Mouse (Mus musculus) spleen, adult 10 weeks (tissue): ENCODE measurements around the gene Cyyr1. TPM values are rescaled to one million over a fixed set of nuclear protein-coding genes. Genes with fewer than 3 reads are reported as not detected.

ENCODE experiments used
- polyA plus RNA-seq: library from polyadenylated mRNA; stranded (reverse); fragments of 350-450 nt; fragmentation: Illumina TruSeq; extraction: RNeasy Lipid Tissue Mini Kit (QIAGEN cat#74804); gene quantifications from one replicate; pipeline ENCODE4 v1.2.3, GENCODE M21; 2015; ENCODE audit warnings: low replicate concordance; ENCODE audit not compliant: insufficient read depth

The Cyyr1 gene
- 7.5 TPM for polyA plus RNA-seq

DNA sequence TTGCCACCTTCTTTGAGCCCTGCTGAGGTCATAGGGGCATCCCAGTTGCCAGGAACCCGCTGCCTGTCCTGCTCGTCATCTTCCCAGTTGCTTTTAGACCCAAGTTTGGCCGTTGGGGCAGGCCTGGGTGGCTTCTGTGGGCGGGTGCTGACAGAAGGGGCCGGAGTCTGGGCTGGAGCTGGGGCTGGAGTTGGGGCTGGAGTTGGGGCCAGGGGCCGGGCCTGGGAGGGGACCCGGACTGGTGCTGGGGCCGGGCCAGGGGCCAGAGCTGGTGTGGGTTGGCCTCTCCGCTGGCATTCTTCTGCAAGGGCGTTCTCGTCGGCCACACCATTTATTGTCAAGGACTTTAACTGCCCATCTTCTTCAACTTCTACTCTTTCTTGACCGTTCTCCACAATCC, at the start of gene Cyyr1:
Cyyr1 (minus strand) TSS at position 101 of the 400 bp plus-strand sequence.

Other genes starting within 250 kb of the Cyyr1 start
- 7.6 TPM for gene Adamts1, start 249.7 kb upstream of the Cyyr1 start, polyA plus RNA-seq